Mouse (Mus musculus) lung, postnatal 10 days (tissue): ENCODE data around the gene Rxfp4.

Source experiments
- DNase-seq: peaks from one replicate; pipeline ENCODE4 v3.0.0; 2021

Gene Rxfp4

DNA sequence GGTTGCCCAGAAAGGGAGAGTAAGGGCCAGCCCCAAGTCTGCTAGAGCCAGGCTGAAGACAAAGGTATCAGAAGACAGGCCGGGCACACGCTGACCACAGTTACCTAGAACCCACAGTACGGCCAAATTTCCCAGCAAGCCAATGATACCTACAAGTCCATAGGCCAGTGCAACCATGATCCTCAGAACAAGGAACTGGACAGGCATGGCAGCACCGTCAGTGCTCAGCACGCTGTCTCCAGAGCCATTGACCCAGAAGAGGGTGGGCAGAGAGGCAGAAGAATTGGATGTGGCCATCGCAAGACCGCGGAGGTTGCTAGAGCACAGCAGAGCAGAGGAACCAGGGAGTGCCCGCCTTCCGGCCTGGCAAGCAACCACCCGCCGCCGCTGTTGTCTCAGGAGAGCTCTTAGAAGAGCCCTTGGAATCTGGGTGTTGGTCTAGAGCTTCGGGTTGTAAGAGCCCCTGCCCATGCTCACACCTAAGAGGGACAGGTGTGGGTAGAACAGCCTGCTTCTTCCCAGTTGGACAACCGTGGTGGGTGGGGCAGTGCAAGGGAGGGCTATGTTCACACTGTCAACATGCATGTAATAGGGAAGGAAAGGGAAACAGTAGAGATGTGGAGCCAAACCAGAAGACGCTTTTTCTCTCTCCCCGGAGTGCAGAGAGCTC lies at the start of gene Rxfp4:
Rxfp4 (minus strand) TSS at position 297 of the 670 bp plus-strand sequence.
- DNase-seq, result peak; percentile 57

DNA sequence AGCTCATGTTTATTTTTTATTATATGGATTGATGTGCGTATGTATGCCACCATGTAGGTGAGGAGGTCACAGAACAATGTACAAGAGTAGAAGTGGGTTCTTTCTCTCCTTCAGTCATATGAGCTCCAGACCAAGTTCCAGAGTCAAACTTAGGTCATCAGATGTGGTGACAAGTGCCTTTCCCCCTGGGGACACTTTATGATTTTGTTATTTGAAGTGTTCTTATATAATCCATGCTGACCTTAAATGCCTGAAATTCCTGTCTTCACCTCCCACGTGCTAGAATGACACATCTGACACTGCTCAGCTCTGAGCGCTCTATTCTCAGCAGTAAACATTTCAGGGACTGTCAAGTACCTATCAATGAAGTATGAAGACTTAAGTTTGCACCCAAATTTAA lies 48.3 kb upstream of the Rxfp4 start:
- no peak for DNase-seq

DNA sequence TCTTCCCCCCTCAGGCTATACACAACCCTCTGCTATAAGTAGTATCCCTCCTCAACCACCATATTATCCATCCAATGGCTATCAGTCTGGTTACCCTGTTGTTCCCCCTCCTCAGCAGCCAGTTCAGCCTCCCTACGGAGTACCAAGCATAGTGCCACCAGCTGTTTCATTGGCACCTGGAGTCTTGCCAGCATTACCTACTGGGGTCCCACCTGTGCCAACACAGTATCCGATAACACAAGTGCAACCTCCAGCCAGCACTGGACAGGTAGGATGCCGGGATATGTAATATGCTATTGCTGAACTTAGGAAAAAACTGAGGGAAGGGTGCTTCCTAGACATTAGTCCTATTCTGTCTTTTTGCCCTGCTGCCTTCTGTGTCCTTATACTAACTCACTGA lies 47.3 kb upstream of the Rxfp4 start:
- no peak for DNase-seq

DNA sequence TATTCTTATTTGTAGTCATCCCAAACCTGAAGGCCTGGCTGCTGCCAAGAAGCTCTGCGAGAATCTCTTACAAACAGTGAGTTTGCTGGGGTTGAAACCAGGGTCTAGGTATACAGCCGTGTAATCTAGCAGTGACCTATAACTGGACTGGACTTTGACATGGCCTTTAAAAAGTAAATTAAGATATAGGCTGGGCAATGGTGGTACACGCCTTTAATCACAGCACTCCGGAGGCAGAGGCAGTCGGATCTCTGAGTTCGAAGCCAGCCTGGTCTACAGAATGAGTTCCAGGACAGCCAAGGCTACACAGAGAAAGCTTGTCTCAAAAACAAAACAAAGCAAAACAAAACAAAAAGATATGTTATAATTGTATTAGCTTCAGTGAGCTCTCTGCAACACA lies 45.9 kb upstream of the Rxfp4 start:
- no peak for DNase-seq

DNA sequence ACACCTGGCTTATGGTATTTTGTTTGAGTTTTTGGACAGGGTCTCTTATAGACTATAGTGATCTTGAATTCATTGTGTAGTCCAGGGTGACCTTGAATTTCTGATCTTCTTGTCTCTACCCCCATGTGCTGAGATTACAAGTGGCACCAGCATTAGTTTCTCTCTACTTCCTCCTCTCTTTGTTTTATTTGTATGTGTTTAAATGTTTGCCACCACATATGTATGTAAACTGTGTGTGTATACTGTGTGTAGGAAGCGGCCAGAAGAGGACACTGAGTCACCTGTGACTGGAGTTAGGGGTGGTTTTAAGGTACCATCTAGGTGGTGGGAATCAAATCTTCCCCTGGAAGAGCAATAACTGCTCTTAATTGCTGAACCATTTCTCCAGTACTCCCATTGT lies 45.1 kb upstream of the Rxfp4 start:
- DNase-seq, result no peak

DNA sequence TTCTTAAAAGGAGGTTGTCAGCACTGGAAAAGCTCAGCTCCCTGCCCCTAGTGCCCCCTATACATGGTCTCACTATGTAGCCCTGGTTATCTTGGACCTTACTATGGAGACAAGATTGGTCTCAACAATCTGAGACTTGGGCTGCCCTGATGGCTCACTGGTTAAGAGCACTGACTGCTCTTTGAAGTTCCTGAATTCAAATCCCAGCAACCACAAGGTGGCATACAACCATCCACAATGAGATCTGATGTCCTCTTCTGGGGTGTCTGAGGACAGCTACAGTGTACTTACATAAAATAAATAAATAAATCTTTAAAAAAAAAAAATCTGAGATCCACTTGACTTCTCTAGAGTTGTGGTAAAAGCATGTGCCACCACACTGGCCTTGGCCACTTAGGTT lies 42.6 kb upstream of the Rxfp4 start:
- DNase-seq, result no peak

DNA sequence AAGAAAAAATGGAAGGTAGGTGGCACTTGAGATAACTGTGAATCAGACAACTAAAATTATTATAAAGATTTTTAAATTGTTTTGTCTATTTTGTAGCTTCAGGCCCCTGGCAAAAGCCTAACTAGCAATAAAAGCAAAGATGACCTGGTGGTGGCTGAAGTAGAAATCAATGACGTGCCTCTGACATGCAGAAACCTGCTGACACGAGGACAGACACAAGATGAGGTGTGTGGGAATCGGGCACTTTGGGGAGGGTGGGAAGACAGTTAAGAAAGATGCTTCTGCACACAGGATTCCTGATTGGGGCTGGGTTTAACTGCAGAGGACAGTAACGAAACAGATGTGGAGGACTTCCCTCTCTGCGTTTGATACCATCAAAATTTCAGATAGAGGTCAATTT lies 36.1 kb upstream of the Rxfp4 start:
- DNase-seq, result no peak

DNA sequence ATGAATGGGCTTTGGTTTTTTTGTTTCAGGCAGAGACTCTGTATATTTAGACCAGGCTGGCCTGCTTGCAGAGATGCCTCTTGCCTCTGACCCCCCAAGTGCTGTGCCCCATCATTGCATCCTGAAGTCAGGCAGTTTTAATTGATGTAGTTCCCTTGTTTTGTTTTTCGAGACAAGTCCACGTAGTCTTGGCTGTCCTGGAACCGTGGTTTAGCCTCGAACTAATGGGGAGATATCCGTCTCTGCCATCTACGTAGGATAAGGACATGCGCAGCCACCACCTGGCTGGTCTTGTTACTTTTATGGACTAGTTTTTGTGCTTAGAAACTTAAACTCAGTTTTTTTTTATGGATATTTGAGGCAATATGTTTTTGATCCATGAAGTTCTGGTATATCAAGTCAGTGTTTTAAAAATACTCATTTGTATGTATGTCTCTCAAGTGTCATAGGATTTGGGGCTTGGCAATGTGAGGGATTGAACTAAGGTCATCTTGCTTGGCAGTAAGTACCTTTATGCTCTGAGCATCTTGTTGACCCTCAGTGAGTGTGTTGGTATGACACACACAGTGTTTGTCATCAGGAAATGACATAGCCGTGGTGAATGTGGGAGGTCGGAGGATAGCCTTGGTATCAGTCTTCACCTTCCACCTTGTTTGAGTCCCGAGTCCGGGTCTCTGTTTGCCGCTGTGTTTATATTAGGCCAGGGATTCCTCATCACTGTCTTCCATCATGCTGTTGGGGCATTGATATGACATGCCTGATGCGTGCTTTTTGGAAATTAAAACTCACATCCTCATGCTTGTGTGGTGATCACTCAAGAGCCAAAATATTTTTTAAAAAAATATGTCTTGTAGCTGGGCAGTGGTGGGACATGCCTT lies 34.0 kb upstream of the Rxfp4 start:
- DNase-seq, result no peak

DNA sequence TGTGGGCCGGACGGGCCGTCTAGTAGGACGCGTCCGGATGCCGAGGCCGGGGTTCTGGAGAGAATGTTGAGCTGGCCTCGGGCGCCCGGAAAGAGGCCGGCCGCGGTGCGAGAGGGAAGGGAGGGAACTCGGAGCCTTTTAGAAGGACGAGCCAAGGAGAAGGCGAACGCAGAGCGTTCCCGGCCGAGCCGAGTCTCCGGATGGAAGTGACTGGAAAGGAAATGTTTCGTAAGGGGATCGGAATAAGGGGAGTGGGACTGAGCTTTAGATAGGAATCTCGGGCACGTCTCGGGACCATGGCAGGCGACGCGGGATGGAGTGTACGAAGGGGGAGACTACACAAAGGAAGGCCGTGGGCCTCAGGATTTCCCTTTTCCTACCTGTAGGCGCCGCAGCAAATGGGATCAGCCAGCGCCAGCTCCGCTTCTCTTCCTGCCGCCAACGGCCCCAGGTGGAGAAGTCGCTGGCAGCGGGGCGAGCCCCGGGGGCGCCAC lies 33.1 kb upstream of the Rxfp4 start:
- peak; percentile 60 for DNase-seq

DNA sequence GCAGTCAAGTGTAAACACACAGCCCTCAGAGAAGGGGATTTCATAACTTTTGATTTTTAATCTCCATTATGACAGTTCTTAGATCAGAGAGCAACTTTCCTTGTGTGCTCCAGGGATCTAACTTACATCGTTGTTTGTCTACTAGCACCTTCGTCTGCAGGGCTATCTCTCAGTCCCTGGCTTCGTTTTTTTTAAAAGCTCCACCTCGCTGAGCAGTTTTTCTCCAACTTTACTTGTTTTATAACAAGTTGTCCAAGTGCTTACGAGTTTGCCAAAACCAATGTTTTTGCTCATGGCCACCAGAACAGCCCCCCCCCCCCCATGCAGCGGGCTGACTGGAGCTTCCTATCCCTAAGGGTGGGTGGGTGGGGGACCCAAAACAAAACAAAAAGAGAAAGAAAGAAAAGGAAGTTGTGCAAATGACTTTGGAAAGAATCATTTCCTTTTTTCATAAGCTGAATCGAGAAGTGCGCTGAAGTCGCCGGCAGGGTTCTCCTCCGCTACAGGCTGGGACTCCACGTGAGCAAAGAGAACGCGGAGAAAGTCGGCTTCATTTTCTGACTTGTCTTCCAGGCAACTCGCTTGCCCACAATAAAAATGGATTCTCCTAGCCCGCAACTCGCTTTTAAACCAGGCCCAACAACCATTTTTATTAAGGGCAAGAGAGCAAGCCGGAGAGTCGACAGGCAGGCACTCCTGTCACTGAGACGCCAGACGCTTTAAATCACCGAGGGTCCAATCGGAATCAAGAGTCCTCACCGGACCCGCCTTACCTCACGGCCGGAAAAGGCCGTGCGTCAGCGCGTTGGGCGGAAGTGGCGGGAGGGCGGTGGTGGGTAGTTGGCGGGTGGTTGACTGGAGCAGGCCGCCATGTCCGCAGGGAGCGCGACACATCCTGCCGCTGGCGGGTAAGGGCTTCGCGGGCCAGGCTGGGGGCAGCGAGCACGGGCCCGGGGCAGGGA lies 32.3 kb upstream of the Rxfp4 start, which contains the start of gene Khdc4:
Khdc4 (plus strand) TSS at position 824 of the 962 bp plus-strand sequence.
- DNase-seq, result peak; percentile 98

DNA sequence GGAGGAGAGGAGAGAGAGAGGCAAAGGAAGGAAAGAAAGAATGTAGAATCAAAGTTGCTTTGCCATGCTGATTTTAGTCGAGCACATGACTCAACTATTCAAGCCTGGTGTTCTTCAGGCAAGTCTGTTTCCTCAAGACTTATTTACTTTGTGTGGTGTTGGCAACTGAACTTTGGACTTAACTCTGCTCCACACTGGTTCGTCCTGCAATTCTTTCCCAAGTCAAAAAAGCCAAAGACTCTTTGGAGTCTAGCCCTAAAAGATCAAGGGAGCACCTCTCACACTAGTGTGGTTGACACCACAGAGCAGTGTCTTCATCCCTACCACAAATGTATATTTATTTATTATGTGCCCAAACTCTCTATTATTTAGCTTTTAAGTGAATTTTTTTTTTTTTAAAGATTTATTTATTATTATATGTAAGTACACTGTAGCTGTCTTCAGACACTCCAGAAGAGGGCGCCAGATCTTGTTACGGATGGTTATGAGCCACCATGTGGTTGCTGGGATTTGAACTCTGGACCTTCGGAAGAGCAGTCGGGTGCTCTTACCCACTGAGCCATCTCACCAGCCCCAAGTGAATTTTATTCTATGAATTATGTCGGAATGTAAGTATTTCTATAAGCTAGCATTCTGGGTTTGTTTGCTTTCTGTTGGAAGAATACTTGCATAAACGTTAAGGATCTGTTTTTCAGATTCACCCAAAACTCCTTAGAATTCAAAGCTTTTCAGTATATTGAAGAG lies 31.5 kb upstream of the Rxfp4 start:
- DNase-seq, result no peak

DNA sequence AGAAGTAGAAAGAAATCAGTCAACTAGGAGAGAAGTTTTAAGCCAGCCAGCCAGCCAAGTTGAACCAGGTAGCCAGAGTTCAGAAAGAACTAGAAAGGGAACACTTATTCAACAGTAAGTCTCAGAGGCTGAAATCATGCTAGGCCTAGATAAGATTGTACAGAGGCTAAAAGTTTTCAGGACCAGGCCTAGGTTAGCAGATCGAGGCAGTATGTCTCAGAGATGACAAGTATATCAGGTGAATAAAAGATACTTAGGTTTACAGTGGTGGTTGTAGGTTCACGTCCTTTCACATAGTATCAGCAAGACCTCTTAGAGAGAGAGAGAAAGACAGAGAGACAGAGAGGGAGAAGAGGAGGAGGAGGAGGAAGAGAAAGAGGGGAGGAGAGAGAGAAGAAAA lies 30.9 kb upstream of the Rxfp4 start:
- no peak for DNase-seq

DNA sequence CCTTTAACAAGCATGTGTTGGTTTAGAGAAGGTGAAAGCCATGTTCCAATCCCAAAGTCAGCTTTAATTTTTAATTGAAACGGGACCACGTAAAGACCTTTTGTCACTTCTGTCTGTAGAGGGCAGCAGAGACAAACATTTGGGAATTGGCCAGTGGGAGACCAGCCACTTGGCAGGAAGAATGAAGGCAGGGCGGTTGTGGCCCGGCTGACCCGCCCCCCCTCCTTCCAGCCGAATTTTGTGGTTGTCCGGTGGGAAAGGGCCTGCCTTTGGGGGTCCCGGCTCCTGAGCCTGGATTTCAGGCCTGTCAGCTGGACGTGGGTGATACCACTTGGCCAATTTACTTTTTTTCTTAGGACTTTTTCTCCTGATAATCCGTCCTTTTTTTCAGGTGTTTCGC lies 24.5 kb upstream of the Rxfp4 start:
- DNase-seq, result peak; percentile 90

DNA sequence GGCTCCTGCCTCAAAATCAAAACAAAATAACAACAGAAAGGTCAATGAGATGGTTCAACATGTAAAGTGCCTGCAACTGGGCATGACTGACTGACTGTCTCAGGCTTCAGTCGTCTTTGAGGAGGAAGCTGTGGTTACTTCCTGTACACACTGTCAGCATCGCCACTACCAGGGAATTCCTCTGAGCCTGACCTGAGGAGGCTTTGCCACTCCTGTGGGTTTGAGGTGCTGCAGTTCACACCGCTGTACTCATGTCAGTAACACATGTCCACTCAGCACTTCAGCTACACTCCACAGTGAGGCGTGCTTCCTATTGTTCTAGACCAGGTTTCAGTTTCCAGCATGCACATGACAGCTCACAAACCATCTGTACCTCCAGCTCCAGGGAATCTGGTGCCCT lies 11.2 kb upstream of the Rxfp4 start:
- no peak for DNase-seq

DNA sequence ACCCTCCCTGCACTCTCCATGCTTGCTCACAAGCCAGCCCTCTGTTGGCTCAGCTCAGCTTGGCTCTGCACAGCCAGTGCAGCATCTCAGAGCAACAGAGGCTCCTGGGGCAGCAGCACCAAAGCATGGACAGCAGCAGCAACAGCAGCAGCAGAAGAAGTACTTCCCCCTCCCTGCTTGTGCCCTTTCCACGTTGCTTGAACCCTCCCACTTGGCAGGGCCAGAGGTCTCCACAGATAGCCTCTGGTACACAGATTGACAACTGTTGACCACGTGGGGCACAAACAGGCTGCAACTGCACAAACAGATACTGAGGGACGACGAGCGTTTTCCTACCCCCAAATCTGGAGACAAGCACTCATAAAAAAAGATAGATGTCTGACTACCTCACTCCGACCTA lies 6.9 kb upstream of the Rxfp4 start:
- no peak for DNase-seq

DNA sequence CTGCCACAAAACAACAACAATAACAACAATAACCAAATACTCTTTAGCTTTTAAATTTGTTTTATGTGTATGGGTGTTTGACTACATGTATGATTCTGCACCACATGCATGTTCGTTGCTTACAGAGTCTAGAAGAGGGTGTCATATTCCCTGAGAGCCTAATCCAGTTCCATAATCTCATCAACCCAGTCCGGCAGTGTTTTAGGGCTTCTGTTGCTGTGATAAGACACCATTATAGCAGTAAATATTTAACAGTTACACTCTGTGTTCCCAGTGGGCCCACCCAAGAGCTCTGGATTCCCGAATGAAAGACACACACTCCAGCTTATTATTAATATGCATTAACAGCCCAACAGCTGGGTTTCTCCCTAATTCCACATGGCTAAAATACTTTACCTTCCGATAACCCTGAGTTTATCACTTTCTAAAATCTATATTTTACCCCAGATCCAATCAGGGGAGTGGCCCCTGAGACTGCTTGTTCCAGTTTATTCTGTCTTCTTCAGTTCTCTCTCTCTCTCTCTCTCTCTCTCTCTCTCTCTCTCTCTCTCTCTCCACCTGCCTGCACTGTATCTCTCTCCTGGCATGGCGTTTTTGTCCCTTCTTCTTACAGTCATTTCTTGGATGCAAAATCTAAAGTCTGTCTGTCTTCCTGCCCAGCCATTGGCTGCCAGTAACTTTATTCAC lies 5.6 kb upstream of the Rxfp4 start:
- DNase-seq, result no peak

DNA sequence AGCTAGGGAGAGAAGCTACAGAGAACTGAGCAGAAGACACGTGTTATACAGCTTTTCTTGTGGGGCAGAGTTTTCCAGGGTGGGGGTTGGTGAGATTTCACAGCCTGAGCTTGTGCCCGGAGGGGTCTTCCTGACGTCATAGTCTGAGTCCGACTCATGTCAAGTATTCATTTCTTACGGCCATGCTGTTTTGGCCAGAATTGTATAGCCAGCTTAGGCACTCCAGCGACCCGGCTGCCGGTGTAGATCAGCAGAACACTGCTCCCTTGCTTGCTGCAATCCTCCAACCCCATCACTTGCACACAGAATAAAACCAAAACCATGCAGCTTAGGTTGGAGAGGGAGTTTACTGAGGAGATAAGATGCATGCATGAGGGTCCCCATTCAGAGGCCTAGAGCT lies 2.7 kb upstream of the Rxfp4 start:
- no peak for DNase-seq

DNA sequence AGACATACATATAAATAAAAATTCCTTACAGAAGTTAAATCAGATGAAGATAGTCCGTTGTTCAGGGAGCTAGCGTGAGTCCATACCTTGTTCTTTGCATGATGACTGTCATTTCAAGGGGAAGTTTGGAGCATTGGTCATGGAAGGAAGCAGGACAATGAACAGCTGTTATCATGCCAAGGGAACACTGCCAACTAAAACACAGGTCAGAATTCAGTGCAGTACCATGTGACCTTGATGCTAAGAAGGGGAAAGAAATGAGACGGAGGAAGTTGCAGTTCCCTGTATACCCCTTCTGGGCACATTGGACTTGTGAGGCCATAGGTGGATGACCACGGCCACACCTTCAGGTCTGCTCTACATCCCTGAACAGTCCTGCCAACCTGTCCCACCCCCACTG lies 1.7 kb upstream of the Rxfp4 start:
- peak; percentile 70 for DNase-seq

DNA sequence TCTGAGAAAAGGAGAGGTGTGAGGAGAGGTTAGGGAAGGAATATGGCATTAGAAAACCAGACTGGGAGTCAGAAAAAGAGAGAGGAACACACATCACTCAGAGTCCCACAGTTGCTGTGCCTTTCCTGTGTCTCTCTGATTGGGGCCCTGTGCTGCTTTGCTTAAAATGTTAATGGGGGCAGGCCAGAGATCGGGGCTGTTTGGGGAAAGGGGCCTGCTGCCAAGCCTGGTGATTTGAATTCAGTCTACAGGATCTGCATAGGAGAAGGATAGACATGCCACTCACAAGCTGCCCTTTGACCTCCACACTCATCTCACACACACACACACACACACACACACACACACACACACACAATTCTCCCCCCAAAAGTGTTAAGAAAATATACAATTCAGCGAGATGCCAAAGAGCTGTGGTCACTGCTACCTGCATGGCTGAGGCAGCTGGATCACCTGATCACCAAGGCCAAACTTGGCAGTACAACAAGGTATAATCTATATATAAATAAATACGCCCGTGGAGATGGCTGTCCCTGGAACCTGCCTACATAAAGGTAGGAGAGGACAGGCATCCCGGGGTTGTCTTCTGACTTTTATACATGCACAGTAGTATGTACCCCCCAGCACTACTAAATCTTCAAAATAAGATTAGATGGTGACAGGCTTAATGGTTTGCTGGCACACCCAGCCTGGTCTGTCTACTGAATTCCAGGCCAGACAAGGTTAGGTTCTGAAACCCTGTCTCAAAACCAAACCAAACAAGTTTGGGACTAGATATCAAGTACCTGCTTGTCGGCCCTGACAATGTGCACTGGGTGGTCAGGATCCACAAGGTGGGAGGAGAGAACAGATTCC lies 801 bp upstream of the Rxfp4 start:
- DNase-seq, result no peak
